Mouse (Mus musculus) heart, postnatal 0 days (tissue): ENCODE data around the gene Rae1. TPM values are rescaled to one million over a fixed set of nuclear protein-coding genes. Genes with fewer than 3 reads are reported as not detected.

Experiments
- ATAC-seq: fragments of 200-750 bp; cut with Nextera tagmentation; 2 replicates; pipeline ENCODE4 v1.8.0; 2017; ENCODE audit warnings: low read depth, moderate number of reproducible peaks, moderate library complexity; ENCODE audit not compliant: insufficient read depth
- DNase-seq: peaks from one replicate; pipeline ENCODE4 v3.0.0-alpha.2; 2016; ENCODE audit warnings: low spot score
- H3K27ac ChIP-seq: fragments of 300-500 bp; sonication (generic); 2 replicates; pipeline ENCODE4 v1.5.1; 2014; ENCODE audit warnings: low read depth, mild to moderate bottlenecking
- H3K27me3 ChIP-seq: fragments of 300-500 bp; sonication (generic); 2 replicates; pipeline ENCODE4 v1.6.1; 2014; ENCODE audit warnings: low read length, mixed read lengths; ENCODE audit not compliant: control insufficient read depth, insufficient read depth
- H3K36me3 ChIP-seq: fragments of 300-500 bp; sonication (generic); replicated peaks from 2 replicates; pipeline ENCODE4 v1.6.1; 2014; ENCODE audit warnings: low read length, mixed read lengths; ENCODE audit not compliant: control insufficient read depth, insufficient read depth
- H3K4me1 ChIP-seq: fragments of 300-500 bp; sonication (generic); 2 replicates; pipeline ENCODE4 v1.6.1; 2014; ENCODE audit warnings: antibody characterized with exemption; ENCODE audit not compliant: control insufficient read depth, insufficient read depth
- H3K4me2 ChIP-seq: fragments of 300-500 bp; sonication (generic); 2 replicates; pipeline ENCODE4 v1.6.1; 2014; ENCODE audit warnings: low read depth, mild to moderate bottlenecking, low read length, moderate library complexity
- H3K4me3 ChIP-seq: fragments of 300-500 bp; sonication (generic); 2 replicates; pipeline ENCODE4 v1.5.1; 2014; ENCODE audit warnings: low read depth, low read length
- H3K9ac ChIP-seq: fragments of 300-500 bp; sonication (generic); replicated peaks from 2 replicates; pipeline ENCODE4 v1.6.1; 2014; ENCODE audit warnings: low read depth, low read length, mixed read lengths
- H3K9me3 ChIP-seq: fragments of 300-500 bp; sonication (generic); replicated peaks from 2 replicates; pipeline ENCODE4 v1.6.1; 2016; ENCODE audit warnings: low read length; ENCODE audit not compliant: control insufficient read depth
- CTCF ChIP-seq: IDR thresholded peaks from 2 replicates; pipeline ENCODE4 v1.5.1; 2016; ENCODE audit warnings: antibody characterized with exemption, control low read depth, low read depth
- EP300 ChIP-seq: IDR thresholded peaks from 2 replicates; pipeline ENCODE4 v1.6.1; 2016; ENCODE audit warnings: antibody characterized with exemption, low read depth
- WGBS: fragments of 180-500 bp; shearing (Covaris S2); extraction: QIAGEN DNeasy Blood & Tissue Kit; methylation state at CpG from one replicate; pipeline ENCODE4 v1.1.7; 2014; 5-methylcytosine and 5-hydroxymethylcytosine counted together
- polyA plus RNA-seq: library from polyadenylated mRNA; unstranded; fragments of >200 nt; fragmentation: Nextera tagmentation; extraction: Ambion mirVana; gene quantifications from 2 replicates; pipeline ENCODE4 v1.2.1, GENCODE M21; 2015
- total RNA-seq: library from RNA; depleted of rRNA; stranded (reverse); fragments of >200 nt; gene quantifications from 2 replicates; pipeline ENCODE4 v1.2.3, GENCODE M21; 2014; ENCODE audit warnings: low replicate concordance

Gene Rae1
- total and polyA plus RNA-seq, 2 experiments from 2014 or later, result 76.7 to 83.4 TPM

DNA sequence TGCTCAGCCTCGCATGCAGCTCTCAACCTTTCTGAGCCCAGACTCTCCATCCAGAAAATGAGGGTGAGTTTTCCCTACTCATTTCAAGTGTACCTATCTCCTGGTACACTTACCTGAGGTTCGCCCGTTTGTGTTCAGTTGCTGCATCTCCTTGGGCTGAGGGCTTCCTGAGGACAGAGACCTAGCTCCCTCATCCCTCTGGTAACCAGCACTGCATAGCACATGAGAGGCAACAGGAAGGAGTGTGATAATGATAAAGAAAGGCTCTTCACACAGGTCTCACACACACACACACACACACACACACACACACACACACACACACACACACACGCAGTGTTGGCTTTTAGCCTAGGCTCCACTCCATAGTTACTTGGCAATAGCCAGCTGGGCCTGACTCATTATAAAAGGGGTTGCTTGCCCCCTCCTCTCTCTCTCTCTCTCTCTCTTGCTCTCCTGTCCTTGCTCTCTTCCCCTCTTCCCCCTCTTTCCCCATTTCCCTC, 21.7 kb upstream of the Rae1 start:
- WGBS, result 56% methylated on average over 4 of the region's 4 CpGs
- H3K9ac ChIP-seq, result no peak overlapping the region
- no peaks in the 10 kb centered on the region for H3K36me3 ChIP-seq
- no peaks in the 10 kb centered on the region for H3K27me3 ChIP-seq
- H3K4me3 ChIP-seq, result peak overlapping the region; percentile 15; the same call in 1 of the 2 replicates
- ATAC-seq (no peak), DNase-seq (no peak)
- H3K4me2 ChIP-seq, result no peak overlapping the region; the same call in 1 of the 2 replicates
- no peak for TF ChIP-seq EP300
- TF ChIP-seq CTCF, result no peak
- H3K9me3 ChIP-seq, result no peaks in the 10 kb centered on the region
- no peaks in the 10 kb centered on the region for H3K4me1 ChIP-seq
- peak overlapping the region; percentile 43; the same call in 1 of the 2 replicates for H3K27ac ChIP-seq

DNA sequence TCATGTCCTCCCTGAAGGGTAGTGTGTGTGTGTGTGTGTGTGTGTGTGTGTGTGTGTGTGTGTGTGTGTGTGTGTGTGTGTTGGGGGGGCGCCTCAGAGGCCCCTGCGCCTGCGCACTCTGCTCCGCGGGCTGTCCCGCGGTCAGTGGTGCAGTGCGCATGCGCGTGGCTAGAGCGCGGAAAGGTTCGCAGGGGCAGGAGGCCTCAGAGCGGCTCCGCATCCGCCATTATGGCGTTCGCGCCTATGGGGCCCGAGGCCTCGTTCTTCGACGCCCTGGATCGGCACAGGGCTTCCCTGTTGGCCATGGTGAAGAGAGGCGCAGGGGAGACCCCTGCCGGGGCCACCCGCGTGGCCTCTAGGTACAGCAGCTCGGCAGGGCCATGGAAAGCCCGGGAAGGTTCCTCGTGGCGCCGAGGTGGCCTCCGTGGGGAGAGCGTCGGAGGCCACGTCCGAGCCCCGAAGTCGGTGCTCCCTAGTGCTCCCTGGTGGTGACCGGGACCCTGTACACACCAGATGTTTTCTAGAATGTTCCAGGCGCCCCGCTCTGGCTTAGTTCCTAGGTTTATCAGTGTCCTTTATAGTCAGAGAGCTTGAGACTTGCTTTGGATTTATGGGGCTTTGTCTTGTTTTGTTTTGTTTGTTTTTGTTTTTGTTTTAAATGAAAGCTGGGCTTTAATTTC, 20.1 kb upstream of the Rae1 start:
- TF ChIP-seq EP300 (no peak), CTCF (no peak)
- Histone ChIP-seq H3K4me3 (no peak overlapping the region), H3K4me1 (no peaks in the 10 kb centered on the region), H3K9ac (no peak overlapping the region), H3K36me3 (no peaks in the 10 kb centered on the region), H3K27me3 (no peaks in the 10 kb centered on the region), H3K27ac (no peak overlapping the region), H3K9me3 (no peaks in the 10 kb centered on the region), H3K4me2 (no peak overlapping the region)
- DNase-seq (no peak), ATAC-seq (no peak)
- WGBS, result 93% methylated on average over 43 of the region's 43 CpGs

DNA sequence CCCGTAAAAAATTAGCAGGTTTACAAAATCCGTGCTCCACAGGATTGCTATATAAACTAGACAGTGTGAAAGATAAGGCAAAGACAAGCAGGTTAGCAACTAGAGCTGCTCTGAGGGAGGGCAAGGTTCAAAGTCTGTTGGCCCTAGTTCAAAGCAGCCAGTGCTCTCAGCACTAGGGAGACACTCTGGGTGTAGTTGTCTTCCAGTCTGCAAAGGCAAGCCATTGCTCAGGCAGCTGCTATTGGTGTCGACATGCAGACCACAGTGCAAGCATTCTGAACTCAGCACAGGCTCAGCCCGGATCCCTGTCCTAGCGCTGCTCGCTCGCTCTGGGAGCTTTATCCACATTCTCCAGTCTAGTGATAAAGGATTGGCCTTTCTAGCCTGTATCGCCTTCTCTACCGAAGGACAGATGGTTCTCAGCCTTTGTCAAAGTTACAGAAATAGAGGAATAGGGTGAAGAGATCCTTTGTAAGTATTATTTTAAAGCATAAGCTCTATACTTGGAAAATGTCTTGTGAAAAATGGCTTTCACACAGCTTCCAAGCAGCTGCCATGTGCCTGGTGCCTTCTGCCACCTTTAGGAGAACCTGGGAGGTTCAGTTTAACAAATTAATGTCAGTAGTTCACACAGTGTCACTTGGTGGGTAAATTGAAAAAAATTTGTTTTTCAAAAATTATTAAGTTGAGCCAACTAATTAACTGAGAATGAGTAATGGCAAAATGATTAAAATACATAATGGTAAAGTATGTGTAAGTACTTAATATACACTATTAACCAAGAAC, 16.9 kb upstream of the Rae1 start:
- no peak overlapping the region for H3K4me3 ChIP-seq
- H3K36me3 ChIP-seq, result no peaks in the 10 kb centered on the region
- DNase-seq (no peak), ATAC-seq (peak; percentile 64)
- WGBS, result 26% methylated on average over 9 of the region's 9 CpGs
- peak; percentile 58 for TF ChIP-seq CTCF
- no peak for TF ChIP-seq EP300
- no peaks in the 10 kb centered on the region for H3K4me1 ChIP-seq
- H3K4me2 ChIP-seq, result no peak overlapping the region
- H3K9me3 ChIP-seq, result no peaks in the 10 kb centered on the region
- H3K27ac ChIP-seq, result no peak overlapping the region
- H3K9ac ChIP-seq, result no peak overlapping the region
- H3K27me3 ChIP-seq, result no peaks in the 10 kb centered on the region

DNA sequence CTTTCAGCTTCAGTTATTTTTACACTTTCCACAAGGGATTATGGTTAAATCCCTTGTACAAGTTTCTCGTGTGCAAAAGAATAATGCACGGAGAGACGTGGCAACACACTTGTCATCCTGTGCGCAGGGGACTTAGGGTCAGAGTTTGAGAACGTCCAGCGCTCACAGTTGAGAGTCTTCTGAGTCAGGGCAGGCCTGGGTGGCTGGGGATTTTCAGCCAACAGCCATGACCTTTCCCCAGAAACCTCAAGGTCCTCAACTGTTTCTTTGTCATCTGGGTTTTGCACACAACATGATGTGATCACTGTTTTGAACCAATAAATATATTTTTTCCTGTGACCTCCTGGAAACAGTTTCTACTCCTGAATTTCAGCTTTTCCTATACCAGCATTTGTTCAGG, 9.8 kb upstream of the Rae1 start:
- no peaks in the 10 kb centered on the region for H3K36me3 ChIP-seq
- H3K27ac ChIP-seq, result no peak overlapping the region
- H3K9ac ChIP-seq, result no peak overlapping the region
- no peaks in the 10 kb centered on the region for H3K27me3 ChIP-seq
- no peak for DNase-seq
- no peak for ATAC-seq
- WGBS, result 65% methylated on average over 6 of the region's 6 CpGs
- TF ChIP-seq EP300, result no peak
- H3K4me1 ChIP-seq, result no peaks in the 10 kb centered on the region
- H3K4me2 ChIP-seq, result no peak overlapping the region
- no peaks in the 10 kb centered on the region for H3K9me3 ChIP-seq
- no peak overlapping the region for H3K4me3 ChIP-seq

DNA sequence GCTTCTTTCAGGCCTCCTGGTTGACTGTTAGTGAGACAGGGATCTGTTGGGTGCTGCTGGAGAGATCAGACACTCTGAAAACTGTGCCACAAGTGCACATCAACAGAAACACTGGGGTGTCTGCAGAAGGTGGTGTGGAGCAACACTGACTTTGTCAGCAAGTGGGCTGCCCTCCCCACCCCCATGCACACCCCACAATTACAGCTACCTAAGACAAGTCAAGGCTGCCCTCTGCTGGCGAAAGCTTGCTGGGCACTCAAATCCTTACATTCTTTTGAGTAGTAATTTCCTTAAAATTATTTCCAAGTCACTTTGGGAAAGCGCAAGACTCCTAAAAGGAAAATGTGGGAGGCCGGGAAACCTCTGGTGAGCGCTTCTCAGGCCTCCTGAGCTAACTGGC, 3.7 kb upstream of the Rae1 start:
- Histone ChIP-seq H3K4me1 (peaks cover 5% of the 10 kb centered on the region; the same call in 1 of the 2 replicates), H3K9me3 (no peaks in the 10 kb centered on the region), H3K4me3 (no peak overlapping the region), H3K9ac (no peak overlapping the region), H3K27me3 (no peaks in the 10 kb centered on the region), H3K4me2 (no peak overlapping the region), H3K27ac (no peak overlapping the region), H3K36me3 (no peaks in the 10 kb centered on the region)
- ATAC-seq (no peak), DNase-seq (no peak)
- TF ChIP-seq CTCF (peak; percentile 89), EP300 (no peak)
- WGBS, result 17% methylated on average over 4 of the region's 4 CpGs
